Mouse (Mus musculus) bone marrow macrophage, adult 2 months (primary cell): ENCODE data around the gene Ttyh3. TPM values are rescaled to one million over a fixed set of nuclear protein-coding genes. Genes with fewer than 3 reads are reported as not detected.
"Not testable (repeated sequence)": the region's sequence is repeated elsewhere in the genome, so short reads cannot be mapped to it uniquely, and the experiment has no call there.

Experiments
- H3K27ac ChIP-seq: 2 replicates; pipeline ENCODE4 v1.5.1; 2012; ENCODE audit warnings: low read depth, low read length; ENCODE audit not compliant: insufficient read depth
- H3K4me1 ChIP-seq: 2 replicates; pipeline ENCODE4 v1.6.1; 2012; ENCODE audit warnings: low read length; ENCODE audit not compliant: control insufficient read depth, insufficient read depth
- H3K4me3 ChIP-seq: 2 replicates; pipeline ENCODE4 v1.5.1; 2012; ENCODE audit warnings: mild to moderate bottlenecking, low read length, moderate library complexity; ENCODE audit not compliant: insufficient read depth
- CTCF ChIP-seq: IDR thresholded peaks from 2 replicates; pipeline ENCODE4 v1.5.1; 2012; ENCODE audit warnings: low read depth, mild to moderate bottlenecking, low read length, moderate library complexity
- POLR2A ChIP-seq: IDR thresholded peaks from 2 replicates; pipeline ENCODE4 v1.6.1; 2012; ENCODE audit warnings: mild to moderate bottlenecking, low read depth, low read length, borderline replicate concordance
- polyA plus RNA-seq: library from polyadenylated mRNA; stranded (reverse); fragments of >200 nt; gene quantifications from 2 replicates; pipeline ENCODE4 v1.2.4, GENCODE M21; 2012; ENCODE audit not compliant: missing spikeins, insufficient read depth, insufficient read length

The Ttyh3 gene
- polyA plus RNA-seq, result 73.6 and 91.5 TPM in 2 replicates

DNA sequence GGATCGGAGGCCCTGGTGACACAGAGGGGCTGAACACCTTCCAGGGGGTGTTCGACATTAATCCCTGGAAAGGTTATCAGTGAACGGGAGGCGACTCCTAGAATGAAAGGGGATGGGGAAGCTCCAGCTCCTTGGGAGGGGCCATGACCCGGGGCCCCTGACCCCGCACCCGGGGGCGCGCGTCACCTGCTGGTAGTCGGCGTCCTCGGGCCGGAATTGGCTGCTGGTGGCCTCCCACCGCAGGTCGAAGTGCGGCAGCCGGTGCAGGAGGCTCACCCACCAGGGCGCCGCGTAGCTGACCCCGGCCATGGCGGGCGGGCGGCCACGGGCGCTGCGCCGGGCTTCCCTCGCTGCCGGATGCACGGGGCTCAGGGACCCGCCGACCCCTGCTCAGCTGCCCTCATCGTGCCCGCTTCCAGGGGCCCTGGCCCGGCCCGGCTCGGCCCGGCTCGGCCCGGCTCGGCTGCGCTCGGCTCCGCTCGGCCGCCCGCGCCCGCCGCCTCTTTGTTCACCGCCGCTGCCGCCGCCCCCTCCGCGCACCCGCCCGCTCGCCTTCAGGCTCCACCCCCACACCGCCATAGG is at the start of gene Ttyh3:
Gene Ttyh3 (minus strand): TSS at position 513 of the 582 bp plus-strand sequence.
- TF ChIP-seq POLR2A (no peak), CTCF (no peak)
- Histone ChIP-seq H3K4me3 (peak within 1 kb of the TSS; percentile 85), H3K27ac (no peak within 1 kb of the TSS), H3K4me1 (peaks cover 26% of the 10 kb centered on the region)

DNA sequence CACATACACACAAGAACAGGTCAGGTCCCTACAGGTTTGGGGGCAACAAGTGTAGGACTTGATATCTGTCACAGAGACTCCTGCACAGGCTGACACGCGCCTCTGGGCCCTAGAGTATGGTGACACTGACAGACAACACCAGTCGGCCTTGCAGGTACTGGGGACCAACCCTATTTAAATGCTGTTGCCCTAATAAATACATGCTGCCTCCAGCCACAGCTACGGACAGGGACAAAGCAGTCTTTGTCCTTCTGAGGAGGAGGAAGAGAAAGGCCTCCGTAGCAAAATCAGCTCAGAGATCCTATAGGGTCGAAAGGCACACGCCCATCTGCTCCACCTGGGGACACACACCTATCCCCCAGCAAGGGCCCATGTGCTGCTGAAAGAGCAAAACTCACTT is 47.2 kb upstream of the Ttyh3 start:
- Histone ChIP-seq H3K27ac (no peak overlapping the region), H3K4me3 (no peak overlapping the region), H3K4me1 (peaks cover under 1% of the 10 kb centered on the region; the same call in 1 of the 2 replicates)
- no peak for TF ChIP-seq CTCF
- no peak for TF ChIP-seq POLR2A

DNA sequence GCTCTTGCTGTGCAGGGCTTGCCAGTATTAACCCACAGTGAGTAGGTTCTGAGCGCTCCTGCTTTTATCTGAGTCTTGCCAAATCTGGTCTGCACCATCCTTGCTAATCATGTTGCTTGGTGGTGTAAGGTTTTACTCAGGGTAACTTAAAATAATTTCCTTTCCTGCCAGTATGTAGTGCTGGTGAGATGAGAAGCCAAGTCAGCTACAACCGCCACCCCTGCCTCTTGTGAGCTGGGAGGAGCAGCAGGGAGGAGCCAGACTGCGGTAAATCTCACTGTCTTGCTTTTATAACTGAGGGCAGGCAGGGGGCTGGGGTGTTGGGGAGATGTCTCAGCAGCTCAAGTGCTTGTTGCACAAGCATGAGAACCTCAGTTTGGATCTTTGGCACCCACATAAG is 39.6 kb upstream of the Ttyh3 start:
- TF ChIP-seq POLR2A, result no peak
- no peak for TF ChIP-seq CTCF
- Histone ChIP-seq H3K27ac (no peak overlapping the region), H3K4me1 (no peaks in the 10 kb centered on the region), H3K4me3 (no peak overlapping the region)

DNA sequence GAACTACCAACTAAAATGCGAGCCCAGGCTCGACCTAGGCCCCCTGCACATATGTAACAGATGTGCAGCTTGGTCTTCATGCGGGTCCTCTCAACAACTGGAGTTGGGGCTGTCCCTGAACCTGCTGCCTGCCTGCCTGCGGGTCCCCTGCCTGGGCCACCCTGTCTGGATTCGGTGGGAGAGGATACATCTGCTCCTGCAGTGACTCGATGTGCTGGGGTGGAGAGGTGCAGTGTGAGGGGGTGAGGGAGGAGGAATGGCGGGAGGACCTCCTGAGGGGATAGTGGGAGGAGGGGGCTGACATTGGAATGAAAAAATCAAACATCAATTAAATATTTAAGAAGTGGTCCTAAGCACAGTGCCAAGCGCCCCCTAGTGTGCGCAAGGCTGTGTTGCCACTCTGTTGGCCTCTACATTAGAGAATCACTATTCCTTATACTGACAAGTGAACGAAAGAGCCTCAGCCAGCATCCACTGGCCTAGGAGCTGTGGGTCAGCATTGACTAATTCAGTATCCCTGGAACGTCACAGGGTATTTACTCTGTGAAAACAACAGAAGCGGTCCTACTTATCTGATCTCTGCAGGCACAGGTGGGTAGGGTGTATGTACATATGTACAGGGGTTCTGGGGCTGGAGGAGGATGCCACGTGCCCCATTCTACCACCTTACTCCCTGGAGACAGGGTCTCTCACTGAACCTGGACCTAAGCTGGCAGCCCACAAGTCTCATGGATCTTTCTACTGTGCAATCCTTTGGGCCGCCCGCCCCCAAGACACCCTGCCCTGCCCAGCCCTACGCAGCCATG is 35.7 kb upstream of the Ttyh3 start:
- Histone ChIP-seq H3K27ac (no peak overlapping the region), H3K4me1 (no peaks in the 10 kb centered on the region), H3K4me3 (no peak overlapping the region)
- TF ChIP-seq CTCF (peak; percentile 92), POLR2A (no peak)

DNA sequence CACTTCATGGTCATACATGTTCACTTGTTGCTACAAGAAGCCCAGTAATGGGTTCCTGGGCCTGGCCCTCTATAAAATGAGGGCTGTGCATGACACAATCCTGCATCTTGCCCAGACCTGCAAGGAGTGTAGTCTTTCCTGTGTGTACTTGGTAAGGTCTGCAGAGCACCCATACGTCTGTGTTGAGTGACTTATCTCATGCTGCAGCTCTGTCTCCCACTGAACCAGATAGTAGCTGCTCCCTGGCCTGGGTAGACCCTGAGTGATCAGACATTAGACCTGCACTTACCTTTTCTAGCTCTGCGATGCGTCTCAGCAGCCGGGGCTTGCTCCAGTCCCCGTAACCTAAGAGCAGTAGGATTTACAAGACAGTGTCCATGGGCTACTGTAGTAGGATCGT is 33.3 kb upstream of the Ttyh3 start:
- TF ChIP-seq POLR2A (no peak), CTCF (no peak)
- Histone ChIP-seq H3K4me3 (no peak overlapping the region), H3K4me1 (no peaks in the 10 kb centered on the region), H3K27ac (no peak overlapping the region)

DNA sequence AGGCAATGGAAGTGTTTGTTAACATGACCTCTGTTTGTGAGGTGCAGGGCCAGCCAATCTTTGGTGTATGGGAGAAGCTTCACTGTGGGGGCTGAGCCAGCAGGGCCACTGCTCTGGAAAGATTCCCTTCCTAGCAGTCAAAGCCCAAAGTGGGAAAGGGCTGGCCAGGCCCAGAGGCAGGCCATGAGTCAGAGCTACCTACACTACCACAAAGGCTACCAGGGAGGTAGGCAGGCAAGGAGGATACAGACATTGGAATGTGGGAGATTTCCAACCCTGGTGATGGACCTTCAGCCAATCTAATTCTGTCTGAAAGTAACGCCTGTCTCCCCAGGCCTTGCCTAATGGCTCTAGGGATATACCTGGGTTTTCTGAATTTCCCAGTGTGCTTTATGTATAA is 32.1 kb upstream of the Ttyh3 start:
- no peak for TF ChIP-seq POLR2A
- TF ChIP-seq CTCF, result no peak
- no peak overlapping the region for H3K4me3 ChIP-seq
- H3K4me1 ChIP-seq, result no peaks in the 10 kb centered on the region
- H3K27ac ChIP-seq, result no peak overlapping the region

DNA sequence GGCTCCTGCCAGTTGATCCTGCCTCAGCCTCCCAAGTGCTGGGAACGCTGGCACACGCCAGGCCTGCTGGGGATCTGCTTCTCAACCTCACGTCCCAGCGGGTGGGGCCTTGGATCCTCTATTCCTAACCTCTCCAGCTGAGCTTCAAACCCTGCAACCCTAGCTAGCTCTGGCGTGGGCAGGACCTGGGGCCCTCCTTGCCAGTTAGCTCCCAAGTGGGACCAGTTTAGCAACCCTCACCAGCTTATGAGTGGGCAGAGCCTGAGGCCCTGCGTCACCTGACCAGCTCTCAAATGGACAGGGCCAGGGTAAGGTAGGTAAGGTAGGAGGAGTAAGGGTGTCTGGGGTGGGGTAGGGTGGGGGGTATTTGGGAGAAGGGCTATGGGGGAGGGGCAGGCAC is 31.2 kb upstream of the Ttyh3 start:
- Histone ChIP-seq H3K4me3 (no peak overlapping the region), H3K27ac (no peak overlapping the region), H3K4me1 (no peaks in the 10 kb centered on the region)
- TF ChIP-seq CTCF (no peak), POLR2A (no peak)

DNA sequence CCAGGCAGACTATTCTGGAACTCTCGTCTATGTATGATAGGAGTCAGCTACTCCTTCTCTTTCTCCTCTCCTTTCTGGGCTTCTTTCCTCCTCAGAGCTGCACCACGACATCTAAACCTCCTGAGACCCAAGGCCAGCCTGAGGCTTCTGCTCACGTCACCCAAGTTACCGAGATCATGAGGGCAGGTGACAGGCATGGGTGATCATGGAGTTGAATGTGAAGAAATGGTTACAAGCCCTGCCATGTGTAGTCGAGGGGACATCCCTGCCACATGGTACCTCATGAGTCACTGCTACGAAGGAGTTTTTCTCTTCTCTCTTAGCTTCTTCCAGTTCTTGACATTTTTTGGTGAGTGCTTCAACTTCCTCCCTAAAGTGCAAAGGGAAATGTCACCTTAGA is 28.3 kb upstream of the Ttyh3 start:
- TF ChIP-seq POLR2A (no peak), CTCF (no peak)
- no peak overlapping the region for H3K4me3 ChIP-seq

DNA sequence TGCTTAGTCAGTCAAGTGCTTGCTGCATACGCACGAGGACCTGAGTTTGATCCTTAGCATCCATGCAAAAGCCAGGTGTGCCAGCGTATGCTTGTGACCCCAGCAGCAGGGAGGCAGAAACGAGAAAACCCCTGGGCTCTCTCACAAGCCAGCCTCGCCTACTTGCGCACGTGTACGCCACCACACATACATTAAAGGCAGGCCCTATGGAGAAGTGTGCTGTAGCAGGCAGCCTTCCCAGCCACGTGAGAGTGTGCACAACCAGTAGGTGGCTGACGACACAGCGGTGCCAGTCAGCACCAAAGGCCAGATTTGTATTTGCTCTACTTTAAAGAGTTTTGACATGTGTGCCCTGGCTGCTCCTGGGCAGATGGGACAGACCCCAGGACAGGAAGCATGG is 26.8 kb upstream of the Ttyh3 start:
- H3K4me3 ChIP-seq, result no peak overlapping the region
- no peak overlapping the region for H3K27ac ChIP-seq
- H3K4me1 ChIP-seq, result no peaks in the 10 kb centered on the region
- TF ChIP-seq CTCF, result no peak
- no peak for TF ChIP-seq POLR2A

More for the DNA sequence above, 28.3 kb upstream of the Ttyh3 start:
- Histone ChIP-seq H3K4me1 (no peaks in the 10 kb centered on the region), H3K27ac (no peak overlapping the region)

DNA sequence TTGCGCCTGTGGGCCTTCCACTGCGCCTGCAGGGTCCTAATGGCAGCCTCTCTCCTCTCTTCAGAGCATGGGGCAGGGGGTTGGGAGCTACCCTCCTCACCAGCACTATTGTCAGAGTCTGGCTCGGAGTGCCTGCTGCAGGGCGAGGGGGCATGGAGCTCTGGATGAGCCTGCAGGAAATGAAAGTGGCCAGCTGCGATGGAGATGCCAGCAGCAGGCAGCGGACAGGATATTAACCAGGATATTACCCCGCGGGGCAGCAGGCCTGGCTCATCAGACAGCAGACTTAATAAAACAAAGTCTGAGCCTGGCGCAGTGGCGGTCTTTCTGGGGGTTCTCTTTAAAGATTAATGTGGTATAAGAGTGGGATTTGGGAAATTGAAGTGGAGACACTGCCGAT is 26.2 kb upstream of the Ttyh3 start:
- Histone ChIP-seq H3K4me3 (no peak overlapping the region), H3K27ac (no peak overlapping the region), H3K4me1 (no peaks in the 10 kb centered on the region)
- TF ChIP-seq POLR2A (no peak), CTCF (no peak)

DNA sequence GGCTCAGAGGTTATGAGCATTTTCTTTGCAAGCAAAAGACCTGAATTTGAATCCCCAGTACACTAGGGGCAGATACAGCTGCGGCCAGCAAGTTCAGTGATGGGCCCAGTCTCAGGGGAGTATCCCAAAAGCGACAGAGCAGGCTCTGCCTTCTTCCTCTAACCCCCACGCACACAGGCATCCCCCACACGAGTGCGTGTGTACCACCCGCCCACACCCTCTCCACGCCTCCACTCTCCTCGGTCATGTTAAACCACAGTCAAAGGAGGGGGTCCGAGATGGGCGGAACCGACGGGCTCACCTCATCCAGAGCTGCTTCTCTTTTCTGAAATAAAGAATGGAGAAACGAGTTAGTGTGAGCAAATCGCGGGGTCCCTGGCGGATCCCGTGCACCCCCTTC is 25.2 kb upstream of the Ttyh3 start:
- TF ChIP-seq POLR2A (no peak), CTCF (no peak)
- H3K4me1 ChIP-seq, result no peaks in the 10 kb centered on the region
- H3K27ac ChIP-seq, result no peak overlapping the region
- H3K4me3 ChIP-seq, result no peak overlapping the region

DNA sequence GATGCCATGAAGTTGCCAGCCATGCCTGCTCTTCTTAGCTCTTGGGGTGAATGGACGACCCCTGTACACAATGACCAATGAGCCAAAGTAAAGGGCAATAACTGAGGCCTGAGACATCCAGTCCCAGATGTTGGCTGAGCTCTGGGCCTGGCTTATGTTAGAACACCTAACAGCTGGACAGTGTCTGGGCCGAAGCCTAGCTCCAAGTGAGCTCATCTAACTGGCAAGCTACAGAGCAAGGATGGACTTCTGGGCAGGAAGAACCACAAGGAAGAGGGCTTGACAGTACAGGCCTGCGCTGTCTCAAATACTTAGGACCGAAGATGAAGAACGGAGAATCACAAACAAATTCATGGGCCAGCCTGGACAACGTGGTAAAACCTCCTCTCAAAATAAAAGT is 23.8 kb upstream of the Ttyh3 start:
- not testable (repeated sequence) for H3K4me1 ChIP-seq, H3K4me3 ChIP-seq, H3K27ac ChIP-seq
